Mouse (Mus musculus) telencephalon, adult 2 months (tissue): ENCODE results near the gene Anxa4.

Experiments
- DNase-seq: peaks from one replicate; pipeline ENCODE4 v3.0.0-alpha.2; 2011; ENCODE audit warnings: low read depth, low spot score

Gene Anxa4

DNA sequence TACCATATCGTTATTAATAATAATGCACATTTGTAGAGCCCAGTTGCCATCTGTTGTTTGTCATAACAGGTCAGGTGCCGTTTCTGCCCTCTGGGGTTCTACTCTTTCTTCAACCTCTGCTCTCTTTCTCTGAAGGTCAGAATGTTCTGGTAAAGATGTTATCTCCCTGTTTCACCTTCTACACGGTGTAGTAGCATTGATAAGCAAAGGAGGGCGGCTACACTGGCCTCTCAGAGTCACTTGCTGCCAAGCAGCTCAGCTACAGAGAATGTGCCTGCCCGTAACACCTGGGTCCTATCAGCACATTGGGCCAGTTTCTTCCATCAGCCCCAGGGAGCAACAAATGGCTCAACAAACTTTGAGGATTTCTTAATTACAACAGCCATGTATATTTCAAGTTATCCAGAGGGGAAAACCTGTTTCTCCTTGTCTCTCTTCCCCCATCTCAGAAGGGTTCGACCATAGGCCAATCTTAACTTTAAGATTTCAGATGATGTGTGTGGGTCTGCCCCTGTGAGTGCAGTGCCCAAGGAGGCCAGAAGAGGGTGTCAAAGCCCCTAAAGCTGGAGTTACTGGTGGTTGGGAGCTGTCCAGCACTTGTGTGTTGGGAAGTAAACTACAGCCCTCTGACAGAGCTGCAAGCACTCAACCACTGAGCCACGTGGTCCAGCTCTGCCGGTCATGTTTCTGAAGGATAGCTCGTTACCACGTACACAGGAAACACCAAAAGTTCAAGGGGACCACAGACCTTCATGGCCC, 39.1 kb downstream of the Anxa4 start:
- no peak for DNase-seq

DNA sequence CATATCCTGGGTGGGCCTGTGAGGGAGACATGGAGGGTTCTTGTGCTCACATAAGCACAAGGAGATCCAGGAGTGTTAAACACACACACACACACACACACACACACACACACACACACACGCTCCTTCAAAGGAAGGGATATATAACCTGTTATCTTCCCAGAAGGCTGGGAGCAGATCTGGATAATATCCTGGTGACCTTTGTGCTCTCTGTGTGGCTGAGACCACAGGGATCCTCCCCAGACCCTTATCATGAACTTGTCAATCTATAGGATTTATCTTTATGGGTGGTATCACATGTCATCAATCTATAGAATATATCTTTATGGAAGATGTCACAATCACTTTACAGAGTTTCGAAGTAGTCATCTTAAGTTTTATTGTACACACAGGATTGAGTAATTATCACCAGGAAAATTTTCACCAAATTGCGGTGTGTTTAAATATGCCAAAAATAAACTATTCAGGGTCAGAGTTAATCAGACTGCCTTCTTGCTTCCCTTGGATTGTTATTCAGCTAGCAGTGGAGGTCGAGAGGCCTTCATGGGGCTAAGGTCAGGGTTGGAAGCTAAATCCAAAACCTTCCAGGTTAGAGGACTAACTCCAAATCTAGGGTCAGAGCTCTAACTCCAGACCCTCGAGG, 40.4 kb downstream of the Anxa4 start:
- DNase-seq, result no peak

DNA sequence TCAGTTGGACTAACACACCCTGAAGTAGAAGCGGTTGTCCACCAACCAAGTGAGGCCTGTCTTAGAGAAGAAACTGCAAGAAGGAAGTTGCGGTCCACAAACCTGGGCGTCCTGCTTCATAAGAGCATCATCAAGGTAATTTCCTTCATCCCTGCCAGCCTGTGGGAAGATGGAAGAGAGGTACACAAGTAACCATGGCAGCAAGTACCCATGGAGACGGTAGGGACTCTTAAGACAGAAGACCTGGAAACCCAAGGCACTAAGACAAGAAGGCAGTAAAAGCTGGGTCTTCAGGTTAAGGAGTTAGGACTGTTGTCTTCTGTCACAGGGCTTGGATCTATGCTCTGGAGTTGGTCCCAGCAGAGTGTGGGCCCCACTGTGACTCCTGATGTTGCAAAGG, 42.4 kb downstream of the Anxa4 start:
- DNase-seq, result no peak

DNA sequence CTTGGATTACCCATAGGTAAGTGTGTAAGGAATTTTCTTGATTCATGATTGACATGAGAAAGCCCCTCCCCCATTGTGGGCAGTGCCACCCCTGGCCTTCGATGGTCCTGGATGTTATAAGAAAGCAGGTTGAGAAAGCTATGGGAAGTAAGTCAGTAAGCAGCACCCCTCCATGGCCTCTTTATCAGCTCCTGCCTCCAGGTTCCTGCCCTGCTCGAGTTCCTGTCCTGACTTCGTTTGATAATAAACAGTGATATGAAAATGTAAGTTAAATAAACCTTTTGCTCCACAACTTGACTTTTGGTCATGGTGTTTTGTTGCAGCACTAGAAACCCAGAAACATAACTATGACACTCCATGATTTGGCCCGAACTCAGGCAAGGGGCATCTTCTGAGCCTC, 43.6 kb downstream of the Anxa4 start:
- no peak for DNase-seq

DNA sequence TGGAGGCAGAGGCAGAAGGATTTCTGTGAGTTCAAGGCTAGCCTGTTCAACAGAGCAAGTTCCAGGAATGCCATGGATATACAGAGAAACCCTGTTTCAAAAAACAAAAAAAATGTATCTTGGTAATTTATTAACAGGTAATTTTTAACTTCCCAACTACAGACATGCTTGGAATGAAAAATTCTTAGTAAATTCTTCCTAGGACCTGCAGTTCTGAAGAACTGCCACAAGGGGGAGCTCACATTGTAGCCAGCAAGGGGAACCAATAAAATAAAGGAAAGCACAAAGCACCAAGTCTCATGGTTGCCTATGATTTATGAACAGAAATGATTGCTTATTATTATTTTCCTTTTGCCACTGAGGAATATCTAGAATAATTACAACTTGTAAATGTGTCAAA, 46.2 kb downstream of the Anxa4 start:
- DNase-seq, result peak; percentile 47

DNA sequence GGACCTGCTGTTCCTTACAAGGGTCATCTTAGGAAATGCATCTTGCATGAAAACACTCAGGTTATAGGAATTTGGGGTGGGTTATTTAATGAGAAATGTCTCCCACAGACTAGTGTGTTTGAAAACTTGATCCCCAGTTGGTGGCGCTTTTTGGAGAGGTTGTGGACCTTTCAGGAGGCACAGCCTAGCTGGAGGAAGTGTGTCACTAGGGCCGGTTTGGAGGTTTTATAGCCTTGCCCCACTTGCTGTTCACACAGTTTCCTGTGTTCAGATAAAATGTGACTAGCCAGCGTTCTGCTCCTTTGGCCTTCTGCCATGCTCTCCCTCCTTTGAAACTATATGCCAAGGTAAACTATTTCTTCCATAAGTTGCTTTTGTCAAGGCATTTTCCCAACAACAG, 52.7 kb downstream of the Anxa4 start:
- DNase-seq, result no peak

DNA sequence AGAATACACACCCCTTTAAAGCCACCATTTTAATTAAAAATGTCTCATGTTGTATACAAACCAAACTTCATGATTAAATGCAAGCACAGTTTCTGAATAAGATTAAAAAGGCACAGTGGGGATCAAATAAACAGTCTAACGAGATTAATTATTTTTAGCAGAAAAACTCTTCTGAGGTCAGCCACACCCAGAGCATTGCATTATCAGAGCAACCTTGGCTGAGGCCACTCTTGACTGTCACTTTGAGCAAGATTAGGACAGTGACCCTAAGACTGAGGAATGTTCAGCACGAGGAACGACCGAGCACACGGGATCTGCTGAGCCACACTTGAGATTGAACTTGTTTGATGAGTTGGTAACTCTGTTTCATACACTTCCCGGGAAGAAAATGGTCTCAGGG, 56.6 kb downstream of the Anxa4 start:
- no peak for DNase-seq

DNA sequence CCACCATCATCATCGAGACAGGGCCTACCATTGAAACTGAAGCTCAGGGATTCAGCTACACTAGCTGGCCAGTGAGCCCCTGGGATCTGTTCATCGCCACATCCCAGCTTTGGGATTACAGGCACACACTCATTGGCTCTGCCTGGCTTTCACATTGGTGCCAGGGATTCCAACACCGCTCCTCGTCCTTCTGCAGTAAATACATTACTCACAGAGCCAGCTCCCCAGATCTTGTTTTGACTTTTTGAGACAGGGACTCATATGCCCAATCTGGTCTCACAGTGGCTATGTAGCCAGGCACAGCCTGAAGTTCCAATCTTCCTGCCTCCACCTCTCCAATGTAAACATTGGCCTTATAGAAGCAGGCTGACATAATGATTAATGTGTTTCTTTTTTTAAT, 57.1 kb downstream of the Anxa4 start:
- no peak for DNase-seq

DNA sequence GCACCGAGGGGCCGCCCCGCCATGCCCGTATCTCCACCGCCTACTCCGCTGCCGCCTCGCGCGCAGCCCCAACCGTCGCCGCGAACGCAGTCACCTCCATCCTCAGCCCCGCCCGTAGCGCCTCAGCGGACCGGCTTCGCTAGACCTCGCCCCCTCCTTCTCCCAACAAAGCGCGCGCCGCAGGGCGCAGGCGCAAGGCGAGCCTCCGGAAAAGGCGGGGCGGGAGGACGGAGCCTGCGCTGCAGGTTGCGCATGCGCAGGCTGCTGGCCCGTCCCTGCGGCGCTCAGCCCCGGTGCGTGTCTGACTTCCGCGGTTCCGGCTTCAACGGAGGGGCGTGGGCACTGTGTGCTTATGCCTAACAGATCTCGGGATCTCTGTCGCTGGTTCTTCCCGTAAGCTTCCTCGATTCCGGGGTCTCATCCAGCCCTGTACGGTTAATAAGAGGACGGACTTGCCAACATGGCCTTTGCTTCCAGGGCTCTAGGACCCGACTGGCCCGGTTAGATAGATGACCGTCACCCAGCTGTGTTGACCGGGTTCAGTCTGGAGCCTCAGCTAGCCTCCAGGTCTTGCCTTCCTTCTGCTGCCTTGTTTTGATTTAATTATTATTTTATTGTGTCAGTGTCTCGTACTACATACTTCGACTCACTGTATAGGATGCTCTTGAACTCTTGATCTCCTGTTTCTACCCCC, 60.1 kb downstream of the Anxa4 start, which contains the start of gene Gmcl1:
TSS of gene Gmcl1 (minus strand) at position 201 of the 694 bp plus-strand sequence.
- DNase-seq, result peak; percentile 92

DNA sequence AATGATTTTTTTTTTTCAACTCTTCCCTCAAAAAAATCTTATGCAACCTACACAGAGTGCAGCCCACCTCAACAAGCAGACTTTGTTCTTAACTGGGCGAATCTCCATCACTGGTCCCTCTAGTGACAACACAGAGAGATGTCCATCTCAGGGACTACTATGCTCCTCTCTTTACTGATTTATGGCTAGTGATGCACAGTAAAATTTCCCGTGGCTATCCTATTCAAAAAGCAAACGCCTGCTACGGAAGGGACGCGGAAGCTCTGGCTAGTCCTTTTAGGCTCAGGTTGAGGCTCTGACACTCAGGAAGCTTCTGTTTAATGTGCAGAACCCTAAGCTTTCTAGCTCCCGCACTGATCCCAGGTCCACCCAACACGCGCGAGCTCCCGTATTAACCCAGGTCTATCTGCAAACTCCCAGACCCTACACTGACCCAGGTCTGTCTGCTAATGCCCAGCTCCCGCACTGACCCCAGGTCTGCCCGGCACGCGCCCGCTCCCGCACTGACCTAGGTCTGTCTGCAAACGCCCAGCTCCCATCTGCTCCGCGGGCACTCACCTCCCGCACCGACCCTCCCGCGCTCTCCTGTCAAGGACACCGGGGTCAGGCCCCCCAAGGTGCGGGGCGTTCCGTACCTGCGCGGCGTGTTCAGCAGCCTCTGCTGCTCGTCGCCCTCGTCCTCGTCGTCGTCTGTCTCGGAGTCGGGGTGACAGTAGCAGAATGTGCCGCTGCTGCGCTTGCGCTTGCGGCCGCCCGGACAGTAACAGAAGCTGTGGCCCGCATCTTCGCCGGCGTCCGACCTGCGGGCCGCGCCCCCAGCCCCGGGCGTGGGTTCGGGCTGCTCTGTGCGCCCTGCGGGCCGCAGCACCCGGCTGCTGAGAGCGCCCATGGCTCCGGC, 60.9 kb downstream of the Anxa4 start:
- peak; percentile 18 for DNase-seq

DNA sequence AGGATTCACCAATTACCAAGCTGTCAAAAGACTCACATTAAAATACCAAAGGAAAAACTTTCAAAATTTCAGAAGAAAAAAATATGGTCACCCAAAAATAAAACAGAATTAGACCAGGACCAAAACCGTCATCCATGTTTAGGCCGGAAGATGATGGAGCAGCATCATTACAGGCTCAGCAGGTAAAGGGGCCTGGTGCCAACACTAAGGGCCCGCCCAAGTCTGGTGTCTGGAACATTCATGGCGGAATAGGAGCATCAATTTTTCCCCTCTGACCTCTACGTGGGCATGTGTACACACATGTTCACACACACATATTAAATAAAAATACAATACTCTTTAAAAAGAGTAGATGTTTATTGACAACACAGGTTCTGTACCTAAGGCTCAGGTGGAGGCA, 64.7 kb downstream of the Anxa4 start:
- no peak for DNase-seq

DNA sequence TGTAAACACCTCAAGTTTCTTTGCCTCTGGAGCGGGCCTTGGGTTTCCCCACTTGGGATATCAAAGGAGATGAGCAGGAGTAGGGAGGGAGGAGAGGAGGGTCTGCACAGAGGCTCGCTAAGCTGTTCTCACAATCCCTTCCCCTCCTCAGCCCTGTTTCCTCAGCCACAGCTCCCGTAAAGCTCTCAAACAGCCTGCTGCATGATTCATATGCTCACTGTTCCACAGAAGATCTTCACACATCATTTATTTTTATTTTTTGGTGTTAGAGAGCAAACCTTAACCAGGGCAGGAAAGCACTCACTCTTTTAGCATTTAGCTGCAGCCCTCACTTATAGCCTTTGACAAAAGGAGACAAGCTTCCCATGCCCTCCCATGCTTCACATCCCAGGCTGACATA, 71.4 kb downstream of the Anxa4 start:
- no peak for DNase-seq

DNA sequence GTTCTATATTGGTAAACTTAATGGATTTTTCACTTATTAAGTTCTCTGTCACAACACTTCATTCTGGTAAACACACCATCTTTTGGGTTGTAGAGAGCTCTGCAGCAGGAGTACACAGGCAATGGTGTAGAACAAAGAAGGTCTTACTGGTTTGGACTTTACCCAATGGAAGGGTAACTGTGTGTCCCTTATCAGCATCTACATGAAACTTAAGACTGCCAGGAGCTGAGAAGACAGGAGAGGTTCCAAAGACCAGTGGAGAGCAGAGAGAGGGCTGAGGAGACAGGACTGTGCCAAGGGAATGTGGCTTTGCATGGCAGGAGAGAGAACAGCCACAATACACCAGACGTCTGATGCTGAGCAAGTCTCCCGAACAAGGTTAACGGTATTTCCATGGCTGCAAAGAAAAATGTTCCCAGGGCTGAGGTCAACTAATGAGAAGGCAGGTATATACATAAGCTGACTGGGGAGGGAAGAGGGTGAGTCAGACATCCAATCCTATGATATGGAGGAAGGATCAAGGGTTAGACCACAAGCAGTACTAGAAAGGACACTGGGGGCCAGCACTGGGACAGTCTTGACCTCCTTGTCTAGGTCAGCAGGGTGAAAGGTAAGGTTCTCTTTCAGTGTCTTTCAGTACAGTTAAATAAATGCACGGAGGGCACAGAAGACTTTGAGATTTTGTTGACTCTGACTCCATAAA, 85.2 kb downstream of the Anxa4 start:
- DNase-seq, result no peak

DNA sequence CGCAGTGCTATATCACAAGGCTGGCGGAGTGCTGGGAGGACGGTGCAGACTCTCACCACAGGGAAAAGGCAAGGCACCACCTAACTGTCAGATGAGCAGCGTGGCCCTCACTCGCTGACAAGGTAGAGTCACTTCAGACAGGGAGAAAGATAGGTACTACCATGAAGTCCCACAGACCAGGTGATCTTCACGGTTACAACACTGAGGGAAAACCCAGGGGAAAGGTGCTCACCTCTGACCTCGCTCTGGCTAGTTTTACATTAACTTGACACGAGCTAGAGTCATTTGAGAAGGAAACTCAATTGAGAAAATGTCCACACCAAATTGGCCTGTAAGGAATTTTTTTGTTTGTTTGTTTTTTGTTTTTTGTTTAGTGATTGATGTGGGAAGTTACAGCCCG, 90.8 kb downstream of the Anxa4 start:
- no peak for DNase-seq

DNA sequence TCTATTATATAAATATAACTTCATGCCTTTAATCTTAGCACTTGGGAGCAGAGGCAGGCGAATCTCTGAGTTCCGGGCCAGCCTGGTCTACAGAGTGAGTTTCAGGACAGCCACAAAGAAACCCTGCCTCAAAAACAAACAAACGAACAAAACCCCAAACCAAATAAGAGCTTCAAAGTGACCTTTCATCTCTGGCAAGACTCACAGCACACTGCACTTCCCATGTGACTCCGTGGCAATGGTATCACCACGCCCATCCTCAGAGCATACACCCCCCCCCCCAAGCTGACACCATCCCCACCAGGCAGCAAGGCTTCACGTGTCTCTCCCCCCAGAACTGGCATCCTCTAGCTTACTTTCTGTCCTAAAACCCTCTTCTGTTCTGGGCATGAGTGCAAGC, 95.5 kb downstream of the Anxa4 start:
- no peak for DNase-seq

DNA sequence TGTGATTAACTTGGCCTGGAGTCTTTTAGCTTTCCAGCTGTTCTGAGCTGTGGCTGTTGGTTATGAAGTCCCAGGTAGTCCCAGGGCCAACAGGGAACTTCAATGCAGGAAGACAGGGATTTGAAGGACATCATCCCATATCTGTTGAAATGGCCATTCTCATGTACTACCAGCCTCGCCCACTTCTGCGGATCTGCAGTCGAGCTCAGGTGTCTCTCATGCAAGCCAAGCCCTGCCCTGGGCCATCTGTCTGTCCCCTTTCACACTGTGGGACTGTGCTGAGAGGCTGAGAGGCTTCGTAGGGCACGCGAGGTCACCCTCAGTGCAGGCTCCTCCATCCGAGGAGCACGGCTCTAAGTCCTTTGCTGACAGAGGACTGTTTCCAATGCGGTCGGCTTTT, 97.2 kb downstream of the Anxa4 start:
- no peak for DNase-seq

DNA sequence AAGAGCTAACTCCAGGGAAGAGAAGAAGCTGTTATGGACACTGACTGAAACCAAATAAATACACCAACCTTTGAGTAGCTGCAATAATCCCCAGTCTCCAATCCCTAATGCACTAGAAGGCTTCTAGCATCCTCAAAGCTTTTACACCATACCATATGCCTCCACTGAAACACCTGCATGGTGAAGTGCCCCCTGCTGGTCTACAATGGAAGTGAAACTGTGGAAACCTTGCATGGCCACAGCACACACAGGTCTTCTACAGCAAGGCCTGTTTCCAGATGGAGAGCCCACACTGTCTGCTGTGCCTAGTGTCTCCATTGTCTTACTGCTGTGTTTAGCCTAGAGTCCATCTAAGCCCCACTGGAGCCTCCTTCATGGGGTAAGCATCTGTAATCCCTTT, 98.9 kb downstream of the Anxa4 start:
- DNase-seq, result no peak

DNA sequence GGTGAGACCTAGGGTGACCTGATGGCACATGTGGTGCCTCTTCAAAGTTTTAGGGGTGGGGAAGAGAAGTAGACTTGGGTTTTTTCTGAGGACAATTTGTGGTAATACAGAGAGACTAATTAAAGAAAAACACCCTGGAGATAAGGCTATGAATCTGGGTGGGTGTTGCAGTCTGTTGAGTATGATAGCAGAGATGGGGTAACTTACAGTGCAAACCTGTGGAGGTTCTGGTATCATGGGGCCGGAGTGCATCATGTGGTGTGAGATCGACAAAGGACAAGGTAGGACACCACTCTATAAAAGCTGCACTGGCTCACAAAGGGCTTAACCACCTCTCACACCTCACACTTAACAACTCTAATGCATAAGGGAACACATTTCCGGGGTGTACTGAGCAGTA, 103.7 kb downstream of the Anxa4 start:
- no peak for DNase-seq

DNA sequence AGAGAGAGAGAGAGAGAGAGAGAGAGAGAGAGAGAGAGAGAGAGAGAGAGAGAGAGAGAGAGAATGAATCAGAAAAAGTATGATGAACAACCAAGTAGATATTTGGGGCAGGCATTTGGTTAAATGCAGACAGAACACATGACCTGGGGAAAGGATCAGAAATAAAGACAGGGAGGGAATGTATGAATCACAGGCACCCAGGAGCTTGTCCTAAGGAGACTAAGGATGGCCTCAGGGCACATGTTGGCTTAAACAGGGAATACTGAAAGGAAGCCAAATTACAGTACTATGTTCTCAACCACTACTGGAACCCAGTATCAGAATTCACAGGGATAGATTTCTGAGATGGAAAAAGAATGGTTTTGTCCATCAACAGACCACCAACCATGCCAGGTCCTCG, 106.4 kb downstream of the Anxa4 start:
- no peak for DNase-seq
